In genomic region chr7:125707186-125707585, GRCm38 (mm10) we compare ENCODE assay signal across 8 mouse cellular contexts. TPM values are rescaled to one million over a fixed set of nuclear protein-coding genes. Genes with fewer than 3 reads are reported as not detected.
DNase-seq lines count a peak whose midpoint lies in the region; ATAC-seq and TF ChIP-seq lines count a peak whose summit lies in the region.

No protein-coding gene starts in this region.

- no peak for TF ChIP-seq POLR2A in CH12.LX (IDR thresholded peaks at IDR 0.05; ENCODE audit: low read depth, low read length)

- H3K79me2 ChIP-seq in CH12.LX (replicated peaks; ENCODE audit: control insufficient read depth, extremely low read depth, insufficient read depth, poor library complexity, severe bottlenecking), result peaks cover 23% of the 10 kb centered on the region

- no peak for TF ChIP-seq RAD21 in CH12.LX (IDR thresholded peaks at IDR 0.05; ENCODE audit: low read depth, low read length)

- dilution Hi-C loops in CH12.LX (cut with MboI; ENCODE audit: extremely low pct_ligation_motif_present, extremely low pct_unique_long_range_greater_than_20kb, low sequenced_read_pairs), result no loop called here

- H3K27me3 ChIP-seq in CH12.LX (replicated peaks), result no peaks in the 10 kb centered on the region
- no peaks in the 10 kb centered on the region for H3K27me3 ChIP-seq in embryonic facial prominence, embryonic 10.5 days (replicated peaks; ENCODE audit: low read depth, poor library complexity, severe bottlenecking)
- no peaks in the 10 kb centered on the region for H3K27me3 ChIP-seq in heart, embryonic 12.5 days (replicated peaks)
- H3K27me3 ChIP-seq in lung, embryonic 14.5 days (ENCODE audit: insufficient read depth, low read length), result no peaks in the 10 kb centered on the region

- in situ Hi-C loops in CH12.LX (cut with MboI; ENCODE audit: low pct_ligation_motif_present, low pct_unique_long_range_greater_than_20kb, low sequenced_read_pairs), result no loop called here

- H3K9ac ChIP-seq in CH12.LX (ENCODE audit: insufficient read depth, low read depth), result peak overlapping the region; percentile 83
- H3K9ac ChIP-seq in heart, embryonic 12.5 days, result peak overlapping the region; percentile 93
- peak overlapping the region; percentile 91 for H3K9ac ChIP-seq in lung, embryonic 14.5 days

- no peaks in the 10 kb centered on the region for H3K9me3 ChIP-seq in CH12.LX (replicated peaks; ENCODE audit: low read length)
- H3K9me3 ChIP-seq in embryonic facial prominence, embryonic 10.5 days, result no peaks in the 10 kb centered on the region
- H3K9me3 ChIP-seq in heart, embryonic 12.5 days (replicated peaks), result no peaks in the 10 kb centered on the region
- no peaks in the 10 kb centered on the region for H3K9me3 ChIP-seq in lung, embryonic 14.5 days (ENCODE audit: low read depth, low read length)

- H3K4me2 ChIP-seq in CH12.LX (ENCODE audit: insufficient read depth, low read depth, poor library complexity, severe bottlenecking), result peak overlapping the region; percentile 76
- H3K4me2 ChIP-seq in heart, embryonic 12.5 days, result peak overlapping the region; percentile 81
- peak overlapping the region; percentile 86 for H3K4me2 ChIP-seq in lung, embryonic 14.5 days

- no peak for TF ChIP-seq EP300 in CH12.LX (IDR thresholded peaks at IDR 0.05; ENCODE audit: low read length)

- peaks cover 7 to 31% of the 10 kb centered on the region in 2 experiments for H3K4me1 ChIP-seq in CH12.LX (ENCODE audit: control insufficient read depth in 1 of 2, insufficient read depth in 2 of 2)
- peaks cover 49% of the 10 kb centered on the region for H3K4me1 ChIP-seq in embryonic facial prominence, embryonic 10.5 days
- H3K4me1 ChIP-seq in heart, embryonic 12.5 days (replicated peaks), result peaks cover 31% of the 10 kb centered on the region
- H3K4me1 ChIP-seq in lung, embryonic 14.5 days (ENCODE audit: insufficient read depth), result peaks cover 21% of the 10 kb centered on the region

- peak; percentile 86 for ATAC-seq in heart, embryonic 12.5 days (ENCODE audit: insufficient number of reproducible peaks, low FRiP score)
- ATAC-seq in lung, embryonic 14.5 days (ENCODE audit: insufficient read depth), result peak; percentile 83
- 0 out of 2 replicates have a peak, but pooled peaks have one; percentile 10 for ATAC-seq in neutrophil, adult 5-6 weeks (ENCODE audit: extremely low read depth, insufficient number of reproducible peaks, low FRiP score, poor library complexity, severe bottlenecking)

- H3K27ac ChIP-seq in CH12.LX (ENCODE audit: insufficient read depth, low read depth), result peak overlapping the region; percentile 23; the same call in 1 of the 2 replicates
- peak overlapping the region; percentile 94 for H3K27ac ChIP-seq in embryonic facial prominence, embryonic 10.5 days (replicated peaks)
- H3K27ac ChIP-seq in heart, embryonic 12.5 days (ENCODE audit: poor library complexity, severe bottlenecking), result peak overlapping the region; percentile 87
- peak overlapping the region; percentile 93 for H3K27ac ChIP-seq in lung, embryonic 14.5 days (ENCODE audit: low read depth)

- peaks cover 19 to 40% of the 10 kb centered on the region in 2 experiments for H3K36me3 ChIP-seq in CH12.LX (replicated peaks in 1 of 2; ENCODE audit: control insufficient read depth in 1 of 2, insufficient read depth in 1 of 2, low read length in 1 of 2)
- peaks cover 45% of the 10 kb centered on the region for H3K36me3 ChIP-seq in embryonic facial prominence, embryonic 10.5 days (replicated peaks)
- peaks cover 20% of the 10 kb centered on the region for H3K36me3 ChIP-seq in heart, embryonic 12.5 days
- H3K36me3 ChIP-seq in lung, embryonic 14.5 days (ENCODE audit: insufficient read depth), result peaks cover 23% of the 10 kb centered on the region

- under 1% methylated on average over 24 of the region's 24 CpGs for WGBS in embryonic facial prominence, embryonic 10.5 days
- under 1% methylated on average over 24 of the region's 24 CpGs for WGBS in heart, embryonic 12.5 days
- under 1% methylated on average over 24 of the region's 24 CpGs for WGBS in lung, embryonic 14.5 days

- DNase-seq in B cell, adult 2 months, result peak; percentile 67 to 70
- peak; percentile 46 for DNase-seq in CH12.LX (ENCODE audit: extremely low read depth)
- peak; percentile 84 for DNase-seq in embryonic facial prominence, embryonic 10.5 days (ENCODE audit: low spot score)
- peak; percentile 86 for DNase-seq in kidney, postnatal 10 days
- peak; percentile 69 for DNase-seq in lung, embryonic 14.5 days
- no peak for DNase-seq in yolk sac, embryonic 10.5 days (ENCODE audit: low spot score)

- TF ChIP-seq CTCF in CH12.LX (conservative IDR thresholded peaks at IDR 0.05 in 1 of 2, IDR thresholded peaks at IDR 0.05 in 1 of 2; ENCODE audit: low read depth in 2 of 2, low read length in 2 of 2), result no peak
- peak; percentile 29 for TF ChIP-seq CTCF in lung, embryonic 14.5 days (IDR thresholded peaks at IDR 0.05; ENCODE audit: low read depth)

- peak overlapping the region; percentile 90 to 98 (median 92) for H3K4me3 ChIP-seq in CH12.LX (replicated peaks in 1 of 3; ENCODE audit: low read depth in 2 of 3, low read length in 2 of 3, poor library complexity in 1 of 3)
- peak overlapping the region; percentile 97 for H3K4me3 ChIP-seq in embryonic facial prominence, embryonic 10.5 days
- peak overlapping the region; percentile 62 for H3K4me3 ChIP-seq in heart, embryonic 12.5 days
- peak overlapping the region; percentile 92 for H3K4me3 ChIP-seq in lung, embryonic 14.5 days (ENCODE audit: low read depth, low read length)

TF ChIP-seq in CH12.LX, 34 proteins besides CTCF, POLR2A, EP300 and RAD21:
- TF ChIP-seq JUND (conservative IDR thresholded peaks at IDR 0.05; ENCODE audit: low read depth, low read length), result no peak
- no peak for TF ChIP-seq PAX5 (IDR thresholded peaks at IDR 0.05; ENCODE audit: low read length)
- no peak for TF ChIP-seq SIN3A (IDR thresholded peaks at IDR 0.05; ENCODE audit: low read length)
- TF ChIP-seq IRF4 (IDR thresholded peaks at IDR 0.05; ENCODE audit: low read depth, low read length), result no peak; the same call in 1 of the 2 replicates
- TF ChIP-seq MXI1 (IDR thresholded peaks at IDR 0.05; ENCODE audit: low read depth, low read length), result no peak
- 0 out of 2 replicates have a peak, but pooled peaks have one; percentile 31 for TF ChIP-seq UBTF (IDR thresholded peaks at IDR 0.05; ENCODE audit: low read depth, low read length)
- peak; percentile 83 for TF ChIP-seq CHD2 (IDR thresholded peaks at IDR 0.05; ENCODE audit: low read length)

RNA-seq across cellular contexts. Expression of gene Gtf3c1, which starts 0.4 kb away (rescaled TPM):
- total RNA-seq in CH12.LX (2012; rRNA removed) (44.6 and 48.4 TPM in 2 replicates), CH12.LX (2014; rRNA removed) (18.4 and 20.2 TPM in 2 replicates)
- polyA plus RNA-seq in CH12.LX (2012; ENCODE audit: insufficient read length, low read depth), result 37.9 and 46.8 TPM in 2 replicates
- polyA plus RNA-seq in embryonic facial prominence, embryonic 10.5 days (2016; fragmentation: Nextera tagmentation; extraction: Ambion mirVana), result 49.3 and 52.1 TPM in 2 replicates
- 43.7 TPM in 2 replicates for polyA plus RNA-seq in heart, embryonic 12.5 days (2016; fragmentation: Nextera tagmentation; extraction: Ambion mirVana)
- 33.5 and 37.0 TPM in 2 replicates for polyA plus RNA-seq in lung, embryonic 14.5 days (2014; fragmentation: Nextera tagmentation; extraction: Ambion mirVana)
- 53.5 and 56.6 TPM in 2 replicates for total RNA-seq in neutrophil, adult 5-6 weeks (2017)

RNA-seq across cellular contexts. Expression of gene D430042O09Rik, which starts 0.5 kb away (rescaled TPM):
- total RNA-seq in CH12.LX (2012; rRNA removed), result 2.8 and 4.8 TPM in 2 replicates
- total RNA-seq in CH12.LX (2014; rRNA removed), result 1.4 and 1.8 TPM in 2 replicates
- 2.8 and 3.4 TPM in 2 replicates for polyA plus RNA-seq in CH12.LX (2012; ENCODE audit: insufficient read length, low read depth)
- 8.8 and 8.9 TPM in 2 replicates for polyA plus RNA-seq in embryonic facial prominence, embryonic 10.5 days (2016; fragmentation: Nextera tagmentation; extraction: Ambion mirVana)
- 9.4 and 10.3 TPM in 2 replicates for polyA plus RNA-seq in heart, embryonic 12.5 days (2016; fragmentation: Nextera tagmentation; extraction: Ambion mirVana)
- 10.1 and 10.9 TPM in 2 replicates for polyA plus RNA-seq in lung, embryonic 14.5 days (2014; fragmentation: Nextera tagmentation; extraction: Ambion mirVana)
- total RNA-seq in neutrophil, adult 5-6 weeks (2017), result 14.0 and 17.1 TPM in 2 replicates

Comparison
In these comparisons a context has a peak if more than half of its experiments do, and no peak if none do; other contexts are left out.
1. H3K27ac ChIP-seq: peak in every context shown above with its lines; median percentile 94 in embryonic facial prominence, embryonic 10.5 days; 93 in lung, embryonic 14.5 days; 87 in heart, embryonic 12.5 days; 23 in CH12.LX.
2. ATAC-seq: peak in every context shown above with its lines; median percentile 86 in heart, embryonic 12.5 days; 83 in lung, embryonic 14.5 days; 10 in neutrophil, adult 5-6 weeks.